Mouse (Mus musculus) lung, adult 2 months (tissue): ENCODE data around the gene Zfp987.
"Not testable (repeated sequence)": the region's sequence is repeated elsewhere in the genome, so short reads cannot be mapped to it uniquely, and the experiment has no call there.

Experiments used
- CTCF ChIP-seq: fragments of 200-500 bp; IDR thresholded peaks from 2 replicates; pipeline ENCODE4 v1.5.1; 2011; ENCODE audit warnings: mild to moderate bottlenecking, low read length, control low read depth; ENCODE audit not compliant: insufficient read depth
- POLR2A ChIP-seq: fragments of 200-500 bp; IDR thresholded peaks from 2 replicates; pipeline ENCODE4 v1.6.1; 2011; ENCODE audit warnings: low read depth, mild to moderate bottlenecking, control low read depth, low read length, borderline replicate concordance; ENCODE audit errors: extremely low read depth

DNA sequence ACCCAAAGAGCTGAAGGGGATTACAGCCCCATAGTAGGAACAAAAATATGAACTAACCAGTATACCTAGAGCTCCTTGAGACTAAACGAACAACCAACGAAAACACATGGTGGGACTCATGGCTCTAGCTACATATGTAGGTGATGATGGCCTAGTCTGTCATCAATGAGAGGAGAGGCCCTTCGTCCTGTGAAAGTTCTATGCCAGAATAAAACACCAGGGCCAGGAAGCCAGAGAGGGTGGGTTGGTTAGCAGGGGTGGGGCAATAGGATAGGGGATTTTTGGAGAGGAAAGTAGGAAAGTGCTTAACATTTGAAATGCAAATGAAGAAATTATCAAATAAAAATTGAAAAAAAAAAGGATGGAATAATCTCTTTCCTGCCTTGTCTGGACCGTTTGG is 65.8 kb downstream of the Zfp987 start:
- TF ChIP-seq POLR2A, CTCF: not testable (repeated sequence)
